In genomic region chr7:127273925-127274789, GRCm38 (mm10) we compare ENCODE assay signal across 8 mouse cellular contexts. TPM values are rescaled to one million over a fixed set of nuclear protein-coding genes. Genes with fewer than 3 reads are reported as not detected.
DNase-seq lines count a peak whose midpoint lies in the region; ATAC-seq lines count a peak whose summit lies in the region.

Gene Sephs2 (minus strand): TSS chr7:127274055.

- H3K4me1 ChIP-seq in heart, embryonic 10.5 days: peaks cover 25% of the 10 kb centered on the region
- peaks cover 47% of the 10 kb centered on the region for H3K4me1 ChIP-seq in kidney, embryonic 15.5 days

- H3K27me3 ChIP-seq in heart, embryonic 10.5 days (ENCODE audit: insufficient read depth, poor library complexity, severe bottlenecking): no peaks in the 10 kb centered on the region
- H3K27me3 ChIP-seq in kidney, embryonic 15.5 days: no peaks in the 10 kb centered on the region

- 3% methylated on average over 39 of the region's 39 CpGs for WGBS in heart, embryonic 10.5 days
- under 1% methylated on average over 39 of the region's 39 CpGs for WGBS in kidney, embryonic 15.5 days

- H3K27ac ChIP-seq in heart, embryonic 10.5 days: peak within 1 kb of the TSS; percentile 96
- H3K27ac ChIP-seq in kidney, embryonic 15.5 days: peak within 1 kb of the TSS; percentile 92

- peak; percentile 93 for DNase-seq in B cell, adult 2 months
- DNase-seq in brain, adult 2 months (ENCODE audit: low read depth, low spot score): peak; percentile 99
- peak; percentile 96 for DNase-seq in heart, embryonic 10.5 days (ENCODE audit: low spot score)
- DNase-seq in liver: peak; percentile 94
- peak; percentile 94 to 97 for DNase-seq in spleen, postnatal 4 days (ENCODE audit: low spot score in 2 of 2)

- H3K4me2 ChIP-seq in kidney, embryonic 15.5 days: peak within 1 kb of the TSS; percentile 84

- ATAC-seq in erythroblast, adult 5-6 weeks (replicated peaks; ENCODE audit: low FRiP score, poor library complexity, severe bottlenecking): peak; percentile 90
- ATAC-seq in kidney, embryonic 15.5 days (replicated peaks; ENCODE audit: low FRiP score): peak; percentile 86
- ATAC-seq in monocyte, adult 5-6 weeks (replicated peaks; ENCODE audit: insufficient number of reproducible peaks, low FRiP score, low TSS enrichment, poor library complexity, severe bottlenecking): peak; percentile 86

- H3K9ac ChIP-seq in kidney, embryonic 15.5 days: peak within 1 kb of the TSS; percentile 84

- H3K4me3 ChIP-seq in heart, embryonic 10.5 days: peak within 1 kb of the TSS; percentile 89
- H3K4me3 ChIP-seq in kidney, embryonic 15.5 days (replicated peaks): peak within 1 kb of the TSS; percentile 80

- peaks cover 21% of the 10 kb centered on the region for H3K36me3 ChIP-seq in heart, embryonic 10.5 days
- peaks cover 31% of the 10 kb centered on the region for H3K36me3 ChIP-seq in kidney, embryonic 15.5 days

- no peaks in the 10 kb centered on the region for H3K9me3 ChIP-seq in heart, embryonic 10.5 days
- no peaks in the 10 kb centered on the region for H3K9me3 ChIP-seq in kidney, embryonic 15.5 days (replicated peaks)

RNA-seq across cellular contexts. Expression of gene Sephs2, which starts in this region (rescaled TPM):
- total RNA-seq in erythroblast, adult 5-6 weeks (2015; ENCODE audit: low replicate concordance): 15.6 and 18.8 TPM in 2 replicates
- total RNA-seq in erythroblast, adult 5-6 weeks (2017; ENCODE audit: low replicate concordance): 20.2 and 34.8 TPM in 2 replicates
- polyA plus RNA-seq in heart, embryonic 10.5 days (2016; fragmentation: Nextera tagmentation; extraction: Ambion mirVana): 79.9 and 88.3 TPM in 2 replicates
- polyA plus RNA-seq in kidney, embryonic 15.5 days (2015; fragmentation: Nextera tagmentation; extraction: Ambion mirVana): 112 and 113 TPM in 2 replicates
- total RNA-seq in monocyte, adult 5-6 weeks (2017): 139 to 200 TPM (median 191 TPM) in 3 replicates

Comparison
In these comparisons a context has a peak if more than half of its experiments do, and no peak if none do; other contexts are left out.
1. Peak in every context shown above with its lines: DNase-seq, ATAC-seq, H3K4me3 ChIP-seq and H3K27ac ChIP-seq.